Mouse (Mus musculus): ENCODE data around the gene Nfix.

DNA sequence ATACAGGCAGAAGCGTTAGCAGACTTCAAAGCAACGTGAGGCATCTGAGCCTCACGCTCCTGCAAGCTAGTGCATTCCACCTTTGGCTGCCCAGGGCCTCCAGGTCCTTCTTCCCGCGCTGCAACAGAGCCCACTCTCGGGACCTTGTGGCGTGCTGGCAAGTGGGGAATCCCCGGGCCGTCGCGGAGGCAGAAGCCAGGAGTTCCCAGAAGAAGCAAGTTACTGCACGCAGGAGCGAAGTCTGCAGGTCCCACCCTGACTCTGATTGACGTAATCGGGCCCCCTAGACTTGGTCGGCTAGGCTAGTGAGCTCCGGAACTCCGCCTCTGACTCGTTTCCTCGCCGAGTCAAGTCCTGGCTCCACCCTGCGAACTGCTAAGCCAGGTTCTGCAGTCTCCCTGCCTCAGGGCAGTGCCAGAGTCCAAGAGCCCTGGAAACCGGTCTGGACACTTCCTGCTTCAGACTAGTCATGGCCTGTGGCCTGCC lies 143.5 kb downstream of the Nfix start:
- peak; percentile 86 for TF ChIP-seq EP300 (IDR thresholded peaks at IDR 0.05; ENCODE audit: insufficient read depth, low read depth, low read length)
- TF ChIP-seq CTCF (IDR thresholded peaks at IDR 0.05) = no peak

Measured in heart, adult 2 months (tissue).